Comparison of ENCODE assay signal across 19 mouse cellular contexts in the genomic region with DNA sequence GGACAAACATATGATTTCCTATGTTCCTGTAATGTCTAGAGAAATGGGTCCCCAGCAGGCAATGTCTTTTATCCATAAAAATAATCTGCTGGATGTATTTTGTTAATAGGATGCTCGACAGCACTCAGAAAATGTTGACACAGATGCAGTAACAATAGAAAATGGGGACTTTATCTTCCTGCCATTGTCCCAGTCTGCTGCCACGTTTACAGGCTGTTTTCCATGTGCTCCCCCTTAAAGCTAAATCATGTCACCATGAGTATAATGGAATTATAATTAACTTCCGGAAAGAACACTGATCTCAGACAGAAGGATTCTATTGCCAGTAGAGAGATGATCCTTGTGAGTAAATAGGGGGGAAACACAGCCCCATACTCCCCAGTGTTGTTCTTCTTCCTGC. TPM values are rescaled to one million over a fixed set of nuclear protein-coding genes. Genes with fewer than 3 reads are reported as not detected.
A peak's percentile ranks its signal among the peaks of the same experiment; 100 is the strongest.
DNase-seq lines count a peak whose midpoint lies in the region; ATAC-seq and TF ChIP-seq lines count a peak whose summit lies in the region.
"Had no signal": no experiment of that assay in that cellular context is flagged by ENCODE, and none has a peak within 500 bp of the region (broad histone marks: within the 10 kb centered on the region; RNA-seq: fewer than 3 reads in every experiment).

No protein-coding gene starts in this region.

- H3K27me3 ChIP-seq in heart, adult 2 months (ENCODE audit: control insufficient read depth, insufficient read depth, low read length): no peaks in the 10 kb centered on the region
- H3K27me3 ChIP-seq in heart, embryonic 11.5 days (ENCODE audit: control insufficient read depth, insufficient read depth, low read length): no peaks in the 10 kb centered on the region
- no peaks in the 10 kb centered on the region for H3K27me3 ChIP-seq in intestine, embryonic 14.5 days (replicated peaks; ENCODE audit: control insufficient read depth, insufficient read depth, low read length)
- H3K27me3 ChIP-seq in intestine, postnatal 0 days (replicated peaks; ENCODE audit: control insufficient read depth, insufficient read depth, low read length): no peaks in the 10 kb centered on the region
- no peaks in the 10 kb centered on the region for H3K27me3 ChIP-seq in lung, postnatal 0 days (replicated peaks; ENCODE audit: insufficient read depth, low read length)
- H3K27me3 ChIP-seq: heart, embryonic 15.5 days; hindbrain, embryonic 12.5 days had no signal

- H3K4me2 ChIP-seq in heart, embryonic 11.5 days: no peak overlapping the region
- H3K4me2 ChIP-seq in intestine, embryonic 14.5 days (ENCODE audit: low read length): no peak overlapping the region
- H3K4me2 ChIP-seq in intestine, postnatal 0 days (replicated peaks; ENCODE audit: low read depth): no peak overlapping the region
- H3K4me2 ChIP-seq in lung, postnatal 0 days (replicated peaks; ENCODE audit: low read depth, low read length): no peak overlapping the region
- H3K4me2 ChIP-seq: heart, embryonic 15.5 days; hindbrain, embryonic 12.5 days had no signal

- TF ChIP-seq CTCF in heart, adult 2 months (IDR thresholded peaks at IDR 0.05): no peak
- no peak for TF ChIP-seq CTCF in intestine, postnatal 0 days (IDR thresholded peaks at IDR 0.05; ENCODE audit: low read depth)
- TF ChIP-seq CTCF in lung, postnatal 0 days (IDR thresholded peaks at IDR 0.05): no peak

- H3K4me1 ChIP-seq in heart, adult 2 months (ENCODE audit: control insufficient read depth, insufficient read depth, low read length): no peaks in the 10 kb centered on the region; the same call in 1 of the 2 replicates
- H3K4me1 ChIP-seq in heart, embryonic 11.5 days (ENCODE audit: control insufficient read depth, insufficient read depth, low read length): peaks cover 12% of the 10 kb centered on the region
- peaks cover 6% of the 10 kb centered on the region; the same call in 1 of the 2 replicates for H3K4me1 ChIP-seq in intestine, embryonic 14.5 days (replicated peaks; ENCODE audit: control insufficient read depth, insufficient read depth, low read length)
- H3K4me1 ChIP-seq in intestine, postnatal 0 days (replicated peaks; ENCODE audit: control insufficient read depth, insufficient read depth, low read length): no peaks in the 10 kb centered on the region
- H3K4me1 ChIP-seq in lung, postnatal 0 days (ENCODE audit: insufficient read depth, low read depth, low read length): no peaks in the 10 kb centered on the region
- H3K4me1 ChIP-seq: heart, embryonic 15.5 days; hindbrain, embryonic 12.5 days had no signal

- H3K4me3 ChIP-seq in heart, adult 2 months: no peak overlapping the region
- H3K4me3 ChIP-seq in heart, embryonic 11.5 days (ENCODE audit: low read depth, low read length): no peak overlapping the region
- H3K4me3 ChIP-seq in intestine, embryonic 14.5 days (ENCODE audit: low read depth, low read length): no peak overlapping the region
- no peak overlapping the region for H3K4me3 ChIP-seq in intestine, postnatal 0 days (ENCODE audit: low read depth, low read length)
- H3K4me3 ChIP-seq in lung, postnatal 0 days (ENCODE audit: low read depth, low read length): no peak overlapping the region
- H3K4me3 ChIP-seq: embryonic facial prominence, embryonic 10.5 days; heart, embryonic 15.5 days; hindbrain, embryonic 12.5 days had no signal

- no peaks in the 10 kb centered on the region for H3K79me2 ChIP-seq in heart, adult 2 months (replicated peaks; ENCODE audit: control insufficient read depth, insufficient read depth, low read length)

- WGBS in heart, adult 2 months: 34% methylated on average over 3 of the region's 3 CpGs
- WGBS in heart, embryonic 11.5 days (ENCODE audit: insufficient replicate concordance): 55% methylated on average over 3 of the region's 3 CpGs
- 66% methylated on average over 3 of the region's 3 CpGs for WGBS in intestine, embryonic 14.5 days
- 67% methylated on average over 3 of the region's 3 CpGs for WGBS in intestine, postnatal 0 days
- WGBS in lung, postnatal 0 days: 42% methylated on average over 3 of the region's 3 CpGs

- H3K9ac ChIP-seq in heart, adult 2 months (ENCODE audit: low read depth, low read length): no peak overlapping the region
- H3K9ac ChIP-seq in heart, embryonic 11.5 days (ENCODE audit: low read depth, low read length): no peak overlapping the region
- no peak overlapping the region for H3K9ac ChIP-seq in intestine, embryonic 14.5 days (ENCODE audit: low read length)
- no peak overlapping the region for H3K9ac ChIP-seq in intestine, postnatal 0 days (ENCODE audit: low read depth, low read length)
- no peak overlapping the region for H3K9ac ChIP-seq in lung, postnatal 0 days (replicated peaks; ENCODE audit: low read depth)
- H3K9ac ChIP-seq: heart, embryonic 15.5 days; hindbrain, embryonic 12.5 days had no signal

- intact Hi-C loops in heart, adult 2 months (cut with DNase I): loop anchor here (2.0 kb wide), 1 partner anchor 14 kb away; no protein-coding TSS in a partner anchor

- no peak for DNase-seq in heart, adult 2 months
- DNase-seq in intestine, embryonic 14.5 days (ENCODE audit: low spot score): no peak
- peak; percentile 56 for DNase-seq in lung, postnatal 0 days (ENCODE audit: low spot score)
- no peak for DNase-seq in lung, postnatal 25 days (ENCODE audit: low spot score)
- DNase-seq in frontal cortex, postnatal 25 days (ENCODE audit: low spot score in 2 of 2): no peak
- DNase-seq: adrenal gland, adult 2 months; adrenal gland, postnatal 25 days; cerebellum, adult 2 months; cerebellum, postnatal 10 days; gastrocnemius, postnatal 10 days; heart, postnatal 36 days; kidney, adult 18-20 months had no signal

- H3K27ac ChIP-seq in heart, adult 2 months: peak overlapping the region; percentile 33
- H3K27ac ChIP-seq in heart, embryonic 11.5 days (ENCODE audit: low read depth, low read length): no peak overlapping the region
- 0 out of 2 replicates have a peak overlapping the region, but pooled peaks have one; percentile 5 for H3K27ac ChIP-seq in intestine, embryonic 14.5 days (ENCODE audit: low read depth)
- no peak overlapping the region for H3K27ac ChIP-seq in intestine, postnatal 0 days (ENCODE audit: low read depth, low read length)
- H3K27ac ChIP-seq in lung, postnatal 0 days (ENCODE audit: low read length): no peak overlapping the region
- H3K27ac ChIP-seq: embryonic facial prominence, embryonic 10.5 days; hindbrain, embryonic 12.5 days had no signal

- ATAC-seq in heart, embryonic 11.5 days (replicated peaks; ENCODE audit: insufficient number of reproducible peaks, low FRiP score, low TSS enrichment): no peak
- no peak for ATAC-seq in intestine, embryonic 14.5 days (replicated peaks; ENCODE audit: low FRiP score, low TSS enrichment, low read depth)
- ATAC-seq in intestine, postnatal 0 days: no peak
- peak; percentile 48 for ATAC-seq in lung, postnatal 0 days
- ATAC-seq: hindbrain, embryonic 16.5 days; inflammation-experienced regulatory T-cells, adult 6 months had no signal

- H3K9me3 ChIP-seq in heart, embryonic 11.5 days (replicated peaks; ENCODE audit: control insufficient read depth, low read length): no peaks in the 10 kb centered on the region
- no peaks in the 10 kb centered on the region for H3K9me3 ChIP-seq in intestine, embryonic 14.5 days (ENCODE audit: control insufficient read depth, low read length)
- H3K9me3 ChIP-seq in intestine, postnatal 0 days (ENCODE audit: control insufficient read depth): no peaks in the 10 kb centered on the region
- no peaks in the 10 kb centered on the region for H3K9me3 ChIP-seq in lung, postnatal 0 days (ENCODE audit: low read length)
- H3K9me3 ChIP-seq: embryonic facial prominence, embryonic 10.5 days; heart, embryonic 15.5 days; hindbrain, embryonic 12.5 days had no signal

- H3K36me3 ChIP-seq in heart, adult 2 months (ENCODE audit: control insufficient read depth, insufficient read depth, low read length): no peaks in the 10 kb centered on the region
- H3K36me3 ChIP-seq in heart, embryonic 11.5 days (ENCODE audit: control insufficient read depth, insufficient read depth, low read length): no peaks in the 10 kb centered on the region
- H3K36me3 ChIP-seq in intestine, embryonic 14.5 days (ENCODE audit: control insufficient read depth, insufficient read depth, low read length): no peaks in the 10 kb centered on the region
- H3K36me3 ChIP-seq in intestine, postnatal 0 days (ENCODE audit: control insufficient read depth, insufficient read depth): no peaks in the 10 kb centered on the region
- no peaks in the 10 kb centered on the region for H3K36me3 ChIP-seq in lung, postnatal 0 days (ENCODE audit: insufficient read depth, low read length)
- H3K36me3 ChIP-seq: embryonic facial prominence, embryonic 10.5 days; heart, embryonic 15.5 days; hindbrain, embryonic 12.5 days had no signal

- 0 out of 2 replicates have a peak, but pooled peaks have one; percentile 18 for TF ChIP-seq POLR2A in heart, adult 2 months (IDR thresholded peaks at IDR 0.05; ENCODE audit: insufficient read depth, low read depth, low read length)

- TF ChIP-seq EP300 in heart, adult 2 months (IDR thresholded peaks at IDR 0.05; ENCODE audit: insufficient read depth, low read depth, low read length): no peak
- TF ChIP-seq EP300 in lung, postnatal 0 days (IDR thresholded peaks at IDR 0.05): peak; percentile 52; the same call in 1 of the 2 replicates

RNA-seq across cellular contexts. Expression of gene Klf6, which starts 42.1 kb away (rescaled TPM):
- total RNA-seq in heart, adult 2 months (2021): 10 to 100 TPM; 51.8 to 55.8 TPM
- 13.7 and 23.1 TPM in 2 replicates for polyA plus RNA-seq in heart, adult 2 months (2012; rRNA removed)
- polyA plus RNA-seq in heart, embryonic 11.5 days (2014; fragmentation: Nextera tagmentation; extraction: Ambion mirVana): 54.4 and 62.4 TPM in 2 replicates
- 65.3 and 73.7 TPM in 2 replicates for polyA plus RNA-seq in intestine, embryonic 14.5 days (2014; fragmentation: Nextera tagmentation; extraction: Ambion mirVana)
- 64.4 and 65.3 TPM in 2 replicates for polyA plus RNA-seq in intestine, postnatal 0 days (2015; fragmentation: Nextera tagmentation; extraction: Ambion mirVana)
- 201 and 219 TPM in 2 replicates for polyA plus RNA-seq in lung, postnatal 0 days (2015; fragmentation: Nextera tagmentation; extraction: Ambion mirVana)

Comparison
In these comparisons a context has a peak if more than half of its experiments do, and no peak if none do; other contexts are left out.
1. H3K27ac ChIP-seq: peak in heart, adult 2 months (single experiment) and intestine, embryonic 14.5 days (single experiment); none in heart, embryonic 11.5 days (single experiment), intestine, postnatal 0 days (single experiment) and lung, postnatal 0 days (single experiment).